Mouse (Mus musculus): ENCODE measurements around the gene Tmem201. TPM values are rescaled to one million over a fixed set of nuclear protein-coding genes. Genes with fewer than 3 reads are reported as not detected.

Gene Tmem201
- polyA plus RNA-seq, 1 experiment from 2014 or later = 35.1 TPM

Other genes with a start within 250 kb of the Tmem201 start
- gene Ctnnbip1, start 219.8 kb downstream of the Tmem201 start, polyA plus RNA-seq (2014; fragmentation: Nextera tagmentation; extraction: Ambion mirVana) = 93.2 and 98.0 TPM in 2 replicates
- 107 and 139 TPM in 2 replicates for gene Clstn1, start 151.6 kb downstream of the Tmem201 start, polyA plus RNA-seq (2014; fragmentation: Nextera tagmentation; extraction: Ambion mirVana)
- gene Pik3cd, start 35.5 kb downstream of the Tmem201 start, polyA plus RNA-seq (2014; fragmentation: Nextera tagmentation; extraction: Ambion mirVana) = 16.5 and 19.7 TPM in 2 replicates
- 40.3 and 48.4 TPM in 2 replicates for gene Slc25a33, start 36.2 kb upstream of the Tmem201 start, polyA plus RNA-seq (2014; fragmentation: Nextera tagmentation; extraction: Ambion mirVana)
- gene Spsb1, start 217.0 kb upstream of the Tmem201 start, polyA plus RNA-seq (2014; fragmentation: Nextera tagmentation; extraction: Ambion mirVana) = 5.9 and 9.4 TPM in 2 replicates

Measured in neural tube, embryonic 14.5 days (tissue).